Mouse (Mus musculus) liver, embryonic 12.5 days (tissue): ENCODE results near the gene Gse1. TPM values are rescaled to one million over a fixed set of nuclear protein-coding genes. Genes with fewer than 3 reads are reported as not detected.

Experiments
- ATAC-seq: fragments of 200-750 bp; cut with Nextera tagmentation; 2 replicates; pipeline ENCODE4 v1.8.0; 2017; ENCODE audit warnings: moderate number of reproducible peaks, mild to moderate bottlenecking, moderate library complexity
- H3K27ac ChIP-seq: fragments of 300-500 bp; sonication (generic); 2 replicates; pipeline ENCODE4 v1.5.1; 2016; ENCODE audit warnings: mild to moderate bottlenecking
- H3K27me3 ChIP-seq: fragments of 300-500 bp; sonication (generic); replicated peaks from 2 replicates; pipeline ENCODE4 v1.6.1; 2016; ENCODE audit warnings: mild to moderate bottlenecking, moderate library complexity
- H3K36me3 ChIP-seq: fragments of 300-500 bp; sonication (generic); 2 replicates; pipeline ENCODE4 v1.6.1; 2016; ENCODE audit warnings: mild to moderate bottlenecking, moderate library complexity
- H3K4me1 ChIP-seq: fragments of 300-500 bp; sonication (generic); 2 replicates; pipeline ENCODE4 v1.6.1; 2016
- H3K4me2 ChIP-seq: fragments of 300-500 bp; sonication (generic); 2 replicates; pipeline ENCODE4 v1.6.1; 2016; ENCODE audit warnings: mild to moderate bottlenecking, moderate library complexity
- H3K4me3 ChIP-seq: fragments of 300-500 bp; sonication (generic); 2 replicates; pipeline ENCODE4 v1.5.1; 2016; ENCODE audit warnings: mild to moderate bottlenecking, moderate library complexity
- H3K9ac ChIP-seq: fragments of 300-500 bp; sonication (generic); 2 replicates; pipeline ENCODE4 v1.6.1; 2016; ENCODE audit warnings: mild to moderate bottlenecking, moderate library complexity
- H3K9me3 ChIP-seq: fragments of 300-500 bp; sonication (generic); replicated peaks from 2 replicates; pipeline ENCODE4 v1.6.1; 2016; ENCODE audit warnings: mild to moderate bottlenecking, moderate library complexity
- WGBS: fragments of 180-500 bp; shearing (Covaris S2); methylation state at CpG from one replicate; pipeline ENCODE4 v1.1.7; 2016; ENCODE audit not compliant: insufficient replicate concordance; 5-methylcytosine and 5-hydroxymethylcytosine counted together
- polyA plus RNA-seq: library from polyadenylated mRNA; unstranded; fragments of >200 nt; fragmentation: Nextera tagmentation; extraction: Ambion mirVana; gene quantifications from 2 replicates; pipeline ENCODE4 v1.2.1, GENCODE M21; 2016

The Gse1 gene
- polyA plus RNA-seq, 1 experiment from 2014 or later, result 15.9 TPM

DNA sequence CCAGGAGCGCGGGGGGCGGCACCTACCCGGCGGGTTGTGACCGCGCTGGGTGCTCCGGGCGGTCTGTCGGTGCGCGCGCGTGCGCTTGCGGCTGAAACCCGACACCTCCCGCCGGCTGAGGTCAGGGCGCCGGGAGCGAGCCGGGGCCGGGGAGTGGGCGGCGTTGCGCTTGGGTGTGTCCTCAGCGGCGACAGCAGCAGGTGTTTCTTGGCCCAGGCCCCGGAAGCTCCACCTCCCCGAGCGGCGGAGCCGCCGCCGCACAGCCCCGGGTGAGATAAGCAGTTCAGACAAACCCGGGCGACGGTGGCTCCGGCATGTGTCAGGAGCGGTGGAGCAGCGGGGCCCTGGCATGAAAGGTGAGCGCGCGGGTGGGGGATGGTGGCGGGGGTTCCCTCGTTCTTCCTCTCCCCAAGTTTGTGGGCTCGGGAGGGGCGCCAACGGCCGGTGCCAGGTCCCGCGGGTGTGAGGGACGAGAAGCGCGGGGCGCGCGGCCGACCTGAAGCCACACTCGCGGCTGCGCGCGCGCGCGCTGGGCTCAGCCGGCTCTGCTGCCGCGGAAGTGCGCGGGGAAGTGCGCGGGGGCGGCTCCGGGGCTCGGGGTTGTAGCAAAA lies 309.1 kb downstream of the Gse1 start:
- peak overlapping the region; percentile 100 for H3K4me2 ChIP-seq
- H3K9ac ChIP-seq, result peak overlapping the region; percentile 93
- H3K9me3 ChIP-seq, result no peaks in the 10 kb centered on the region
- H3K27ac ChIP-seq, result peak overlapping the region; percentile 94
- H3K4me1 ChIP-seq, result peaks cover 92% of the 10 kb centered on the region
- WGBS, result 1% methylated on average over 79 of the region's 79 CpGs
- H3K27me3 ChIP-seq, result no peaks in the 10 kb centered on the region
- ATAC-seq, result peak; percentile 82
- peak overlapping the region; percentile 88 for H3K4me3 ChIP-seq
- 0 out of 2 replicates have a peak, but pooled peaks cover 3% of the 10 kb centered on the region for H3K36me3 ChIP-seq

DNA sequence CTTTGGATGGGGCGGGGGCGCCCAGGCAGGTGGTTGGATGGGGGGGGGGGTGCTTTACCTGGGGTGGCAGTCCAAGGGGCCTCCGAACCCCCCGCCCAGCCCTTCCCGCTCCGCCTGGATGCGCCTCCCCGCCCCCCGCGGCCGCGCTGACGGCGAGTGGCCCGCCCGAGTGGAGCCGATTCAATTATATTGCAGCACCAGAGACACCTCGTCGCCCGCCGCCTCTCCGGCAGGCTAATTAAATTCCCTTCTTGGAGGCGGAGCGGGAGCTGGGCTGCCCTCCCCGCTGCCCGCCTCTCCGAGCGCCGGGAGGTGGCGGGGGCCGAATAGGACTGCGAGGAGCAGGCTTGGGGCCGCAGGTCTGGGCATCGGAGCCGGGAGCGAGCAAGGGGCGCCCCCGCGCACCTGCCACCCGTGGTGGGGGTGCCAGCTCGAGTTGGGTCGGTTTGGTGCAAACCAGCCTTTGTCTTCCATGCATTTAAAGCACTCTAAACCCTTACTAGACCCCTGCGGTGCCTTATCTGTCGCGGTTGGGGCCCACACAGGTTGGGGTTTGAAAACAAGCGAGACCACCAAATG lies 309.7 kb downstream of the Gse1 start:
- no peaks in the 10 kb centered on the region for H3K9me3 ChIP-seq
- H3K4me1 ChIP-seq, result peaks cover 92% of the 10 kb centered on the region
- peak overlapping the region; percentile 94 for H3K27ac ChIP-seq
- no peak for ATAC-seq
- peak overlapping the region; percentile 93 for H3K9ac ChIP-seq
- no peaks in the 10 kb centered on the region for H3K27me3 ChIP-seq
- H3K4me2 ChIP-seq, result peak overlapping the region; percentile 100
- WGBS, result under 1% methylated on average over 39 of the region's 46 CpGs
- peaks cover 6% of the 10 kb centered on the region for H3K36me3 ChIP-seq
- peak overlapping the region; percentile 88 for H3K4me3 ChIP-seq

DNA sequence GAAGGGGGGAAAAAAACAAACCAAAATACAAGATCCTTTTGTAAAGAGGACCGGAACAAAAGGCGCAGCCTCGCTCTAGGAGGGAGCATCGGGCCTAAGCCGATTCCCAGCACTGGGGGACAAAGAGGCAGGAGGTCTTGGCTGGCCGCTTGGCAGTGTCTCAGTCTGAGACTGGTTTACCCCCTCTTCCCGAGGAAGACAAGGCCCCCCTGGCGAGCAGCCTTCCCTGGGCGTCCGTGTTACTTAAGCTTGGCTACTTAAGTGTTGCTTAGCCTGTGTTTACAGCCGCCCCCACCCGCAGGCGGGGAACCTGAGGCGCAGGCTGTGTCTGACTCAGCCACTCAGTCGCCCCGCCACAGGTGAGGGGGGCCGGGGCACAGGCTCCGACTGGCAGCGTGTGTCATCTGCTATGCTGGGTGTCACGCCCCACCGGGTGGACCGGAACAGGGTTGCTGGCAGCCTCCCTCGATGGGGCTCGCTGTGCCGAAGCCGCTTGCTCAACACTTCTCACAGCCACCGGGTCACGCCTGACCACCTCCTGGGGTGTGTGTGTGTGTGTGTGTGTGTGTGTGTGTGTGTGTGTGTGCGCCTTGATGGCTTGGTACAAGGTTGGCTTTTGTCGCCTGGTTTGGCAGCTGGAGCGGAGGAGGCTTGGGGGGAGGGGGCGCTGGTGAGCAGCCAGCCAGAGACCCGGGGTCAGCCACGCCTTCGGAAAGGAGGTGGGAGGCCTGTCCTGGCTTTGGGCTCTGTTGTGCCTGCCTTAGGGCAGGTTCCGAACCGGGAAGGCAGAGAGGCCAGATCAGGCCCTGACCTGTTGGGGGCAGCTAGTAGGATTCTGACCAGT lies 310.4 kb downstream of the Gse1 start:
- H3K4me2 ChIP-seq, result peak overlapping the region; percentile 100
- H3K4me3 ChIP-seq, result peak overlapping the region; percentile 88
- WGBS, result 1% methylated on average over 37 of the region's 37 CpGs
- peak overlapping the region; percentile 94 for H3K27ac ChIP-seq
- H3K27me3 ChIP-seq, result no peaks in the 10 kb centered on the region
- peaks cover 92% of the 10 kb centered on the region for H3K4me1 ChIP-seq
- no peaks in the 10 kb centered on the region for H3K9me3 ChIP-seq
- peaks cover 13% of the 10 kb centered on the region for H3K36me3 ChIP-seq
- peak overlapping the region; percentile 93 for H3K9ac ChIP-seq
- peak; percentile 15; the same call in 1 of the 2 replicates for ATAC-seq

DNA sequence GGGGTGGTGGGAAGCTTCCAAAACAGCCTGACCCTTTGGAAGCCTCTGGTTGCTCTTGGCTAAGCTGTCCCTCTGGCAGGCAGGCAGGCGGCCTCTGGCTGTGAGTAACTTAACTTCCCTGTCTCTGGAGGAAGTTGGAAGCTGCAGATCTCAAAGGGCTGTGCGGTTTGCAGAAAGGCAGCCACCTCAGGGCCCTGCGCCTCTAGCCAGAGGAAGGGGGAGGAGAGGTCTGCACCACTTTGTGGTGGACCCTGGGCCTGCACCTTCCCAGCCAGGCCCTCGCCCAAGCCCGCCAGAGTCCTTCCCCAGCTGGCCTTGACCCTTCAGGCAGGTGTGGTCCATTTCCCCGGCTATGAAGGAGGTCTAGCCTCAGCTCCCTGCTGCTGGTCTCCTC lies 311.1 kb downstream of the Gse1 start:
- Histone ChIP-seq H3K9ac (peak overlapping the region; percentile 93), H3K36me3 (peaks cover 21% of the 10 kb centered on the region), H3K4me1 (peaks cover 92% of the 10 kb centered on the region), H3K27me3 (no peaks in the 10 kb centered on the region), H3K27ac (peak overlapping the region; percentile 94), H3K4me2 (peak overlapping the region; percentile 100), H3K4me3 (peak overlapping the region; percentile 88), H3K9me3 (no peaks in the 10 kb centered on the region)
- ATAC-seq, result no peak
- 6% methylated on average over 6 of the region's 6 CpGs for WGBS

DNA sequence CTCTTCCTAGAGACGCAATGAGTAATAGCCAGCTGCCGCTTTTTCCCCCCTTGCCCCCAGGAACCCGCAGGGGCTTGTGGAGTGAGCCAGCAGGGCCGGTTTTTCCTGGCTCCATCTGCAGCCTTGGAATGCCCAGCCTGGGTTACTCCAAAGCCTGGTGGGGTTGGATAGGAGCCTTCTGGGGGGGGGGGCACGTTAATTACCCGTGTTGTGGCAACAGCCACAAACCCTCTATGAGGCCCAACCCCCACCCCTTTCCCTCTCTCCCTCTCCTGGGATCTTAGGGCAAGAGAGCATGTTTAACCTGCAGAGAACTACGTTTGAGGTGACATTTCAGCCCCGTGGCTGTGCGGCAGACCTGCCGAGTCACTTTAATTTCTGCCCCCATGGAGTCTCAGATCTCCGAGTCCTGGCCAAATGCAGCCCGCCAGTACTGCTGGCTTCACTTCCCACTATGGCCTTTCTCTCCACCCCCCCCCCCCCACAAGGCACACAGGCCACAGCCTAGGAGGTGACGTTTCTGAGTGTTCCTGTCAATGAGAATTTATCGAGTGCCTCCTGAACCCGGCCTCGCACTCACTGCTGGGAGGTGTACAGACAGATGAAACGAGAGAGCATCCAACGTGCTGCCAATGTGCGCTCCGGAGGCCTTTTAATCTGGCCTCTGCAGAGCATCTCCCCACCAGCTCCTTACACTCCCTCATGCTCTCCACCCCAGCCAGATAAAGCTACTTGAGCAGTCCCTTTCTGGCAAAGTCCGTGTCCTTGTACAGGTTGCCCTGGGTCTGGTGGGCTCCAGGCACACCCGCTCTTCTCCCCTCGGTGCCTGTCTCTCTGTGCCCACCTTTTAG lies 311.7 kb downstream of the Gse1 start:
- Histone ChIP-seq H3K36me3 (peaks cover 26% of the 10 kb centered on the region), H3K27ac (peak overlapping the region; percentile 94), H3K27me3 (no peaks in the 10 kb centered on the region), H3K4me2 (peak overlapping the region; percentile 100), H3K4me3 (peak overlapping the region; percentile 88), H3K4me1 (peaks cover 92% of the 10 kb centered on the region), H3K9ac (peak overlapping the region; percentile 93), H3K9me3 (no peaks in the 10 kb centered on the region)
- 11% methylated on average over 23 of the region's 23 CpGs for WGBS
- ATAC-seq, result peak; percentile 73

DNA sequence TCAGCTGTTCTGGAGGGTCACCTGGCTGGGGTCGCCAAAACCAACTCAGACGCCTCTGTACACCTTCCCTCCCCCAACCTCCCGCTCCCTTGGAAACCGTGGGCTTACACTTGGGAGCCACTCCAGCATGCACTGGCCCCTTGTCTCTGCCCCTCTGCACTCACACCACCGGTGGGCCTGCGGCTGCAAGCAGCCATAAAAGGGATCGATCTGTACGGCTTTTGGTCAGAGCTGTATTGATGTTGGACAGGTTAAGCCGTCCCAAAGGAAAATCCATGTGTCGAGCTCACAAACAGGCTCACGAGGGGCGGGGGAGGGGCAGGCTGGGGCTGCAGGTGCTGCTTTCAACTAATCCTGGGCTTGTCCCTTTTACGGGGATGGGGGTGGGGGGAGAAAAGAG lies 314.7 kb downstream of the Gse1 start:
- H3K9me3 ChIP-seq, result no peaks in the 10 kb centered on the region
- H3K9ac ChIP-seq, result 0 out of 2 replicates have a peak overlapping the region, but pooled peaks have one; percentile 14
- H3K36me3 ChIP-seq, result peaks cover 53% of the 10 kb centered on the region
- H3K4me1 ChIP-seq, result peaks cover 100% of the 10 kb centered on the region
- no peaks in the 10 kb centered on the region for H3K27me3 ChIP-seq
- no peak for ATAC-seq
- WGBS, result 58% methylated on average over 13 of the region's 13 CpGs
- H3K27ac ChIP-seq, result peak overlapping the region; percentile 56
- peak overlapping the region; percentile 34 for H3K4me2 ChIP-seq
- H3K4me3 ChIP-seq, result no peak overlapping the region

DNA sequence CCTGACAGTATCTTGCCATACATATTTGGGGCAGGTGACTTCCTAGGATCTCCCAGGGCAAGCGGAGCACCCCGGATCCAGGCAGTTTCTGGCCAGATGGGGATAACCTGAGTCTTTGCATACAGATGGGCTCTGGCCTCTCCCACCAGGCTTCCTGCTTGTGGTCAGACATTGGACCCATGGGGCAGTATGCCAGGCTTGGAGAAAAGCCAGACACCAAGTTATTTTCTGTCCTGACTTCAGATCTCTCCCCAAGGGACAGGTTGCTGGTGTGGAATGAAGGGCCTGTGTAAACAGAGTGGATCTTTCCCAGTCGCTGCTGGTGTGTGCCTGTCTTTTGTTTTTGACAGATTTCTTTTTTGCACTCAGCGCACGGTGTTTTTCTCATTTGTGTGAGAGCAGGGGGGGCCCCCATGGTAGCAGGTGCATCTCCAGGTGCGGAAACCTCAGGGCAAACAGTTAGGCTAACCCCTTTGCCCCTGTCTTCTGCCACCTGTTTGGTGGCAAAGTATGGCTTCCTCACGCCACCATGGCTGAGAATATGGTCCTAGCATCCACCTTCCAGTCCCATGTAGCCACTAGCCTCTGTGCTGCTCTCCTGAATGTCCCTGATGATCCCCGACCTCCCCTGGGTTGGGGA lies 315.3 kb downstream of the Gse1 start:
- ATAC-seq, result no peak
- WGBS, result 81% methylated on average over 8 of the region's 8 CpGs
- peaks cover 100% of the 10 kb centered on the region for H3K4me1 ChIP-seq
- H3K27ac ChIP-seq, result peak overlapping the region; percentile 56
- no peaks in the 10 kb centered on the region for H3K27me3 ChIP-seq
- H3K9me3 ChIP-seq, result no peaks in the 10 kb centered on the region
- H3K36me3 ChIP-seq, result peaks cover 58% of the 10 kb centered on the region
- H3K4me2 ChIP-seq, result peak overlapping the region; percentile 34
- H3K9ac ChIP-seq, result no peak overlapping the region
- no peak overlapping the region for H3K4me3 ChIP-seq

DNA sequence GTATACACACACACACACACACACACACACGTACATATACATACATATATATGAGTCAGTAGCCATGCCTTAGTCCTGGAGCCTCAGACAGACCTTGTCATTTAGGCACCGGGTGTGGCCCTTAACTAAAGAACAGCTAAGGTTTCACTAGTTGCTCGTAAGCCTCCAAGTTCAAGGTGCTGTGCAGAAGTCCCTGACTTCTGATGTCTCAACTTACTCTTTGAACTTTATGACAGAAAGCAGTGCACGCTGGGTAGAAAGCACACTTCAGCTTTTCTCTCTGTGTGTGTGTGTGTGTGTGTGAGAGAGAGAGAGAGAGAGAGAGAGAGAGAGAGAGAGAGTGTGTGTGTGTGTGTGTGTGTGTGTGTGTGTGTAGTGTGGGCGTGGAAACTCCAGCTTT lies 315.9 kb downstream of the Gse1 start:
- Histone ChIP-seq H3K4me2 (no peak overlapping the region), H3K4me1 (peaks cover 100% of the 10 kb centered on the region), H3K27ac (0 out of 2 replicates have a peak overlapping the region, but pooled peaks have one; percentile 56), H3K27me3 (no peaks in the 10 kb centered on the region), H3K4me3 (no peak overlapping the region), H3K36me3 (peaks cover 65% of the 10 kb centered on the region), H3K9ac (no peak overlapping the region), H3K9me3 (no peaks in the 10 kb centered on the region)
- WGBS, result 71% methylated on average over 5 of the region's 5 CpGs
- no peak for ATAC-seq

DNA sequence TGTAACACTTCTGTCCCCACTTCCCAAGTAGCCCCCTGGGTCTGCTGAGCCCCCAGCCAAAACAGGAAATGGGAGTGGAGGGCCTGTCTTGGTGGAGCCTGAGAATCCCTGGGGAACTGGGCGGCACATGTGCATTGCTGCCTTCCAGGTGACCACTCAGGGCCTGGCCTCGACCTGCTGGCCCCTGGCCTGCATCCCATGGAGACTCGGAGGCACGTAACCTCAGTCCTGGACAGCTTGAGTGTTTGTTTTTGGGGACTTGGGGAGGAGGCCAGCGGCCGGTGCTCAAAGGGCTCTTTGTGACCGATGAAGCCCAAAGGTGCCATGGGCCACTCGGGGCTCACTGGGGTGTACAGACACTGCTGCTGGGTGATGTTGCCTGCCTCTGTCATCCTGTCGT lies 319.3 kb downstream of the Gse1 start:
- H3K36me3 ChIP-seq, result peaks cover 93% of the 10 kb centered on the region
- peak overlapping the region; percentile 23; the same call in 1 of the 2 replicates for H3K27ac ChIP-seq
- no peak overlapping the region for H3K9ac ChIP-seq
- H3K4me1 ChIP-seq, result peaks cover 97% of the 10 kb centered on the region
- ATAC-seq, result no peak
- no peak overlapping the region for H3K4me2 ChIP-seq
- H3K4me3 ChIP-seq, result no peak overlapping the region
- H3K9me3 ChIP-seq, result no peaks in the 10 kb centered on the region
- whole genome bisulfite sequencing, result 72% methylated on average over 9 of the region's 9 CpGs
- no peaks in the 10 kb centered on the region for H3K27me3 ChIP-seq

DNA sequence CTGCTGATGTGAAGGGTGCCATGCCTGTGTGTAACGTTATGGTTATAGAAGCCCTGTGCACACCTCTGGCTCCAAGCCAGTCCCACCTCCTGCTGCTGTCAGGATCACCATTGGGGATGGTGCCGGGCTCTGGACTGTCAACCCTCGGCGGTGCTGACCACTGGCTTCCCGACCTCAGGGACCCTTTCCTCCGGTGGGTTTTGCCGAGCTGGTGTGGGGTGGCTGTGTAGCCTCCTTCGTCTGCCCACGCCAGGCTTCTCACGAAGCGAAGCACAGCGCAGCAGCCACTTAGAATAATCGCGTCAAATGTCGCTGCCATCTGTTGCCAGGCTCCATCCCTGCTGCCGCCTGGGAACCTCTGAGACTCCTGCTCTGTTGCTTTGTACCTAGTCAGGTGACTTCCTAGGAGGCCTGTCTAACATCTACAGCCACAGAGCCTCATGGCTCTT lies 320.1 kb downstream of the Gse1 start:
- Histone ChIP-seq H3K36me3 (peaks cover 93% of the 10 kb centered on the region), H3K9ac (0 out of 2 replicates have a peak overlapping the region, but pooled peaks have one; percentile 17), H3K27ac (no peak overlapping the region), H3K9me3 (no peaks in the 10 kb centered on the region), H3K4me3 (no peak overlapping the region), H3K4me2 (no peak overlapping the region), H3K27me3 (no peaks in the 10 kb centered on the region), H3K4me1 (peaks cover 92% of the 10 kb centered on the region)
- WGBS, result 75% methylated on average over 16 of the region's 16 CpGs
- no peak for ATAC-seq
